Mouse (Mus musculus) hindbrain, embryonic 11.5 days (tissue): ENCODE results near the gene Cntfr. TPM values are rescaled to one million over a fixed set of nuclear protein-coding genes. Genes with fewer than 3 reads are reported as not detected.
A peak's percentile ranks its signal among the peaks of the same experiment; 100 is the strongest.
"Not testable (repeated sequence)": the region's sequence is repeated elsewhere in the genome, so short reads cannot be mapped to it uniquely, and the experiment has no call there.

ENCODE experiments used
- ATAC-seq: fragments of 200-750 bp; cut with Nextera tagmentation; 2 replicates; pipeline ENCODE4 v1.8.0; 2017; ENCODE audit warnings: mild to moderate bottlenecking, moderate TSS enrichment, moderate library complexity; ENCODE audit not compliant: low FRiP score
- DNase-seq: peaks from one replicate; pipeline ENCODE4 v3.0.0-alpha.2; 2015; ENCODE audit warnings: low spot score
- H3K27ac ChIP-seq: fragments of 300-500 bp; sonication (generic); 2 replicates; pipeline ENCODE4 v1.5.1; 2014; ENCODE audit warnings: mild to moderate bottlenecking, low read depth, low read length
- H3K27me3 ChIP-seq: fragments of 300-500 bp; sonication (generic); 2 replicates; pipeline ENCODE4 v1.6.1; 2014; ENCODE audit warnings: mild to moderate bottlenecking, low read length, moderate library complexity, mixed read lengths; ENCODE audit not compliant: control insufficient read depth, insufficient read depth
- H3K36me3 ChIP-seq: fragments of 300-500 bp; sonication (generic); 2 replicates; pipeline ENCODE4 v1.6.1; 2014; ENCODE audit warnings: mild to moderate bottlenecking, low read length, moderate library complexity, mixed read lengths; ENCODE audit not compliant: control insufficient read depth, insufficient read depth
- H3K4me1 ChIP-seq: fragments of 300-500 bp; sonication (generic); replicated peaks from 2 replicates; pipeline ENCODE4 v1.6.1; 2014; ENCODE audit warnings: low read length, mixed read lengths; ENCODE audit not compliant: control insufficient read depth, insufficient read depth
- H3K4me2 ChIP-seq: fragments of 300-500 bp; sonication (generic); replicated peaks from 2 replicates; pipeline ENCODE4 v1.6.1; 2014; ENCODE audit warnings: mild to moderate bottlenecking, low read depth, low read length
- H3K4me3 ChIP-seq: fragments of 300-500 bp; sonication (generic); 2 replicates; pipeline ENCODE4 v1.5.1; 2014; ENCODE audit warnings: low read depth, low read length
- H3K9ac ChIP-seq: fragments of 300-500 bp; sonication (generic); 2 replicates; pipeline ENCODE4 v1.6.1; 2014; ENCODE audit warnings: low read depth, low read length
- H3K9me3 ChIP-seq: fragments of 300-500 bp; sonication (generic); 2 replicates; pipeline ENCODE4 v1.6.1; 2016; ENCODE audit warnings: low read length; ENCODE audit not compliant: control insufficient read depth
- WGBS: fragments of 180-500 bp; shearing (Covaris S2); extraction: QIAGEN DNeasy Blood & Tissue Kit; methylation state at CpG from one replicate; pipeline ENCODE4 v1.1.7; 2014; 5-methylcytosine and 5-hydroxymethylcytosine counted together
- polyA plus RNA-seq: library from polyadenylated mRNA; unstranded; fragments of >200 nt; fragmentation: Nextera tagmentation; extraction: Ambion mirVana; gene quantifications from 2 replicates; pipeline ENCODE4 v1.2.1, GENCODE M21; 2014

The Cntfr gene
- polyA plus RNA-seq = 27.8 and 29.5 TPM in 2 replicates

DNA sequence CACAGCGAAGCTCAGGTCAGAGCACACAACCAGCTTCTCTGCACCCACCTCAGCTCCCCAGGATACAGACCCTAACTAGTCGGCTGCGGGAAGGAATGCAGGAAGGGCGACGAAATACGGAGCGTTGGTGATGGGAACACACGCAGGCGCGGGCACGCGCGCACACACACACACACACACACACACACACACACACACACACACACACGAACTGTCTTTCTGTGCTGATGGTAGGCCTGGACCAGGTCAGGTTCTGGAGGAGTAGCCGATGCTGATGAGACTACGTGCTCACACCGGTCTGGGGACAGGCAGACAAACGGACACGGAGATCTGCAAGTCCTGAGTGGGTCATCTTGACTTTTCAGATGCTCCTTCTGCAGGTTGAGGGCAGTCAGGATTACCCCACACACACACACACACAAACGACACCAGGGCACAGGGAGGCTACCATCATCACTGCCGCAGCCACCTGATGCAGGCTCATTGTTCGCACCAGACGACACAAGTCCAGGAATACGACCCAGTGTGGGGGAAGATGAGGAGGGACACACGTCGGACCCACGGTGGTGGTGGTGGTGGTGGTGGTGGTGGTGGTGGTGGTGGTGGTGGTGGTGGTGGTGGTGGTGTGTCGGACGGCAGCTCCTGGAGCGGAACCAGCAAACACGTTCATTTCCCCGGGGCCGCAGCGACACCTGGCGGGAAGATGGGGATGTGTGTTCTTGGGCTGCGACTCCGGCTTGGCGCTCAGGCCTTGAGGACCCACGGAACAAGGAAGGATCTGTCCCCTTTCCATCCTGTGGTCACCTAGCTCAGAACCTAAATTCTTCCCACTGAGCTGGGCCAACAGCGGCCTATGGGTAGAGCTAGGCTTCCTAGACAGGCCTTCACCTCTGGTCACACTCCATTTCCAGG lies at the start of gene Cntfr:
TSS of gene Cntfr (minus strand) at position 160 of the 912 bp plus-strand sequence.
- H3K4me1 ChIP-seq, H3K27ac ChIP-seq, H3K27me3 ChIP-seq, H3K4me2 ChIP-seq, H3K9me3 ChIP-seq, ATAC-seq, H3K4me3 ChIP-seq, H3K9ac ChIP-seq, H3K36me3 ChIP-seq: not testable (repeated sequence)
- 16% methylated on average over 25 of the region's 40 CpGs for WGBS
- DNase-seq = peak; percentile 81

- H3K9me3 ChIP-seq = no peaks in the 10 kb centered on the region; the same call in 1 of the 2 replicates
- H3K4me1 ChIP-seq = no peaks in the 10 kb centered on the region
- ATAC-seq = no peak
- no peaks in the 10 kb centered on the region for H3K36me3 ChIP-seq
- no peak overlapping the region for H3K27ac ChIP-seq
- no peaks in the 10 kb centered on the region for H3K27me3 ChIP-seq
- H3K4me3 ChIP-seq = no peak overlapping the region
- 90% methylated on average over 1 of the region's 1 CpGs for WGBS
- no peak overlapping the region for H3K4me2 ChIP-seq
- DNase-seq = no peak
- no peak overlapping the region for H3K9ac ChIP-seq
These were observed 48.1 kb upstream of the Cntfr start for GRCm38 (mm10) chr4:41745021-41745420.

GRCm38 (mm10) chr4:41744131-41744530 lies 47.2 kb upstream of the Cntfr start:
- no peak for ATAC-seq

GRCm38 (mm10) chr4:41741158-41741560 lies 44.3 kb upstream of the Cntfr start:
- Histone ChIP-seq H3K27ac (peak overlapping the region; percentile 7; the same call in 1 of the 2 replicates), H3K9ac (peak overlapping the region; percentile 63), H3K36me3 (0 out of 2 replicates have a peak, but pooled peaks cover 4% of the 10 kb centered on the region), H3K4me1 (no peaks in the 10 kb centered on the region), H3K27me3 (no peaks in the 10 kb centered on the region), H3K9me3 (no peaks in the 10 kb centered on the region), H3K4me2 (peak overlapping the region; percentile 59), H3K4me3 (peak overlapping the region; percentile 50)
- WGBS = under 1% methylated on average over 27 of the region's 27 CpGs
- DNase-seq (peak; percentile 94), ATAC-seq (peak; percentile 97)

More at GRCm38 (mm10) chr4:41744131-41744530, 47.2 kb upstream of the Cntfr start:
- no peaks in the 10 kb centered on the region; the same call in 1 of the 2 replicates for H3K9me3 ChIP-seq
- H3K9ac ChIP-seq = no peak overlapping the region
- H3K4me1 ChIP-seq = no peaks in the 10 kb centered on the region
- no peak overlapping the region for H3K4me2 ChIP-seq
- H3K27me3 ChIP-seq = no peaks in the 10 kb centered on the region
- H3K27ac ChIP-seq = no peak overlapping the region
- H3K4me3 ChIP-seq = no peak overlapping the region
- DNase-seq = no peak
- H3K36me3 ChIP-seq = no peaks in the 10 kb centered on the region
- WGBS = 67% methylated on average over 2 of the region's 2 CpGs

DNA sequence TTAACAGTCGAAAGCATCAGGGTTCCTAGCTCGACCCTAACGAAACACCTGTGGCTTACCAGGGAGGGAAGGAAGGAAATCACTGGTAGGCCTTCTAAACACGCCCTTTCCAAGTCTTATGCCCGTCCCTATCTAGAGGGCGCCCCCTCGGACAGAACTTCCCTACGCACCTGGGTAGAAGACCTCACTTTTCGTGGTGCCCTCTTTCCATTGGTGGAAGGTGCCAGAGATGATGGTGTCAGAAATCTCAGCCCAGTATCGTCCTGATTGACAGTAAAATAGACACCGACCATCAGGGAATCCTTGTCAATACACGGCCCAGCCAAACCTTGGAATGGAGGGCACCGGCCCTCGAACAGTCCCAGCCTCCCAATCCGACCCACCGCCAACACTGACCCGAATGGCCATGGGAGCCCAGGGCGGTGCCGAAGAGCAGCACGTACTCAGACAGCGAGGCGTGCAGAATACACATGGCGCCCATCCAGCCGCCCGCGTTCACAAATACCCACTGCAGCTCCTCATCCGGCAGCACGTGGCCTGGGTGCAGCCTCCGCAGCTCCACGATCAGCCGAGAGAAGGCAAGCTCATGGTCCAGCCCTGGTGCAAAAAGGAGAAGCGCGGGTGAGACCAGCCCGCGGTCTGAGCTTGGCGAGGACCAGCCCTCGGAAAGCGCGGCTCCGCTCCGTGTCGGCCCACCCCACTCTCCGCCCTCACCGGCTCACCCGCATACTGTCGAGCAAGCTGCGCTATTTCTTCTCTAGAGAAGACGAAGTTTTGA lies 43.7 kb upstream of the Cntfr start:
- H3K9ac ChIP-seq = peak overlapping the region; percentile 63
- H3K27me3 ChIP-seq = no peaks in the 10 kb centered on the region
- peak; percentile 30 for DNase-seq
- H3K27ac ChIP-seq = peak overlapping the region; percentile 7; the same call in 1 of the 2 replicates
- H3K36me3 ChIP-seq = 0 out of 2 replicates have a peak, but pooled peaks cover 4% of the 10 kb centered on the region
- H3K4me1 ChIP-seq = no peaks in the 10 kb centered on the region
- H3K9me3 ChIP-seq = no peaks in the 10 kb centered on the region
- peak overlapping the region; percentile 59 for H3K4me2 ChIP-seq
- WGBS = under 1% methylated on average over 48 of the region's 48 CpGs
- H3K4me3 ChIP-seq = peak overlapping the region; percentile 50
- peak; percentile 87 for ATAC-seq

DNA sequence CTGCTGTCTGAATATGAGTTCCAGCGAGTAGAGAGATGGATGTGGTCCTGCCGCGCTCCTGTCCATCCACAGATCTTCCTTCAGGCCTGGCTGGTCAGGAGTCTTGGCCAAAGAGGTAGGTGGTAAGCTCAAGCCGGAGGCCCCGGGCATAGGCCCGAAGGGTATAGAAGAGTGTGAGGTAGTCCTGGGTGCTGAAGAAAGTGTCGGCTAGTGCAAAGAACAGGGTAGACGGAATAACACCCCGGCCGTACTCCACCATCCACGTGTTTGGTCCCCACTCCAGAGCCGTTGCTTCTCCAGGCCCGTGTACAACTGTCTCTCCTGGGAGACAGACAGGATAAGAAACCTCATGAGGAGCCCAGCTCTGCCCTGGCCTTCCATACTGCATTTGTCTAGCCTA lies 42.4 kb upstream of the Cntfr start:
- no peaks in the 10 kb centered on the region for H3K4me1 ChIP-seq
- H3K9me3 ChIP-seq = no peaks in the 10 kb centered on the region
- H3K9ac ChIP-seq = no peak overlapping the region
- 95% methylated on average over 13 of the region's 13 CpGs for WGBS
- no peak for ATAC-seq
- H3K36me3 ChIP-seq = 0 out of 2 replicates have a peak, but pooled peaks cover 4% of the 10 kb centered on the region
- H3K4me3 ChIP-seq = no peak overlapping the region
- no peak for DNase-seq
- H3K27me3 ChIP-seq = no peaks in the 10 kb centered on the region
- no peak overlapping the region for H3K4me2 ChIP-seq
- H3K27ac ChIP-seq = no peak overlapping the region

GRCm38 (mm10) chr4:41738256-41738603 lies 41.3 kb upstream of the Cntfr start:
- ATAC-seq (no peak), DNase-seq (no peak)
- no peak overlapping the region for H3K4me2 ChIP-seq
- no peak overlapping the region for H3K27ac ChIP-seq
- WGBS = 63% methylated on average over 1 of the region's 1 CpGs
- peaks cover under 1% of the 10 kb centered on the region; the same call in 1 of the 2 replicates for H3K27me3 ChIP-seq
- H3K9me3 ChIP-seq = no peaks in the 10 kb centered on the region
- no peaks in the 10 kb centered on the region for H3K4me1 ChIP-seq
- H3K36me3 ChIP-seq = 0 out of 2 replicates have a peak, but pooled peaks cover 4% of the 10 kb centered on the region
- H3K9ac ChIP-seq = no peak overlapping the region
- no peak overlapping the region for H3K4me3 ChIP-seq

- ATAC-seq = no peak
These were observed 40.8 kb upstream of the Cntfr start for GRCm38 (mm10) chr4:41737602-41738255.

More at GRCm38 (mm10) chr4:41737602-41738255, 40.8 kb upstream of the Cntfr start:
- 0 out of 2 replicates have a peak, but pooled peaks cover 4% of the 10 kb centered on the region for H3K36me3 ChIP-seq
- no peaks in the 10 kb centered on the region for H3K4me1 ChIP-seq
- H3K4me2 ChIP-seq = no peak overlapping the region
- DNase-seq = peak; percentile 77
- H3K9ac ChIP-seq = no peak overlapping the region
- no peak overlapping the region for H3K4me3 ChIP-seq
- H3K27ac ChIP-seq = no peak overlapping the region
- H3K9me3 ChIP-seq = no peaks in the 10 kb centered on the region
- 58% methylated on average over 8 of the region's 8 CpGs for WGBS
- H3K27me3 ChIP-seq = peaks cover 4% of the 10 kb centered on the region; the same call in 1 of the 2 replicates
